Mouse (Mus musculus) 3T3-L1 (cell line): Measurements from ENCODE around the gene Fhl3.
A peak's percentile ranks its signal among the peaks of the same experiment; 100 is the strongest.
"Not testable (repeated sequence)": the region's sequence is repeated elsewhere in the genome, so short reads cannot be mapped to it uniquely, and the experiment has no call there.

Source experiments
- DNase-seq: peaks from one replicate; pipeline ENCODE4 v3.0.0-alpha.2; 2015; ENCODE audit warnings: low read depth, low spot score

Gene Fhl3

GRCm38 (mm10) chr4:124708518-124709477, 8.3 kb downstream of the Fhl3 start:
- peak; percentile 97 for DNase-seq

GRCm38 (mm10) chr4:124709961-124710446, 9.5 kb downstream of the Fhl3 start:
- no peak for DNase-seq

- DNase-seq = peak; percentile 76
These were observed 10.3 kb downstream of the Fhl3 start for GRCm38 (mm10) chr4:124710776-124711291.

GRCm38 (mm10) chr4:124712618-124713017, 12.1 kb downstream of the Fhl3 start:
- no peak for DNase-seq

- DNase-seq = not testable (repeated sequence)
These were observed 13.3 kb downstream of the Fhl3 start for GRCm38 (mm10) chr4:124713850-124714249.

- peak; percentile 95 for DNase-seq
These were observed 14.3 kb downstream of the Fhl3 start, which contains the start of gene Sf3a3 for GRCm38 (mm10) chr4:124714545-124715481. Sf3a3 (plus strand) TSS chr4:124714776.

DNA sequence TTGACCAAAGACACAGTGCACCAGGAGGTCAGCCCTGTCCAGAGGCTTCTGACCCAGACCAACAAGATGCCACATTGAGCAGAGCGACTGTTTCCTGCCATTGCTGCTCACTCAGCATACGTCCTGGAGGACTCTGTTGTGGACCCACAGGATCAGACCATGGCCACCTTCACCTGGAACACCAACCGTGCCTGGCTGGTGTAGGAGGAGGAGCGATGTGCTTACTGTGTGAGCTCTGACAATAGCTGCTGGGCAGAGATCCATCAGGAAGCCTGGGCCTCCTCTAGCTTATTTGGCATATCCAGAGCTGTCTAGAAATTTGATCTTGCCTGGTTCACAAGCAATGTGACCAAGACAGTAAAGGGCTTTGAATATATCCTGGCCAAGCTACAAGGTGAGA, 18.6 kb downstream of the Fhl3 start:
- DNase-seq = no peak

GRCm38 (mm10) chr4:124726121-124726520, 25.6 kb downstream of the Fhl3 start:
- no peak for DNase-seq

DNA sequence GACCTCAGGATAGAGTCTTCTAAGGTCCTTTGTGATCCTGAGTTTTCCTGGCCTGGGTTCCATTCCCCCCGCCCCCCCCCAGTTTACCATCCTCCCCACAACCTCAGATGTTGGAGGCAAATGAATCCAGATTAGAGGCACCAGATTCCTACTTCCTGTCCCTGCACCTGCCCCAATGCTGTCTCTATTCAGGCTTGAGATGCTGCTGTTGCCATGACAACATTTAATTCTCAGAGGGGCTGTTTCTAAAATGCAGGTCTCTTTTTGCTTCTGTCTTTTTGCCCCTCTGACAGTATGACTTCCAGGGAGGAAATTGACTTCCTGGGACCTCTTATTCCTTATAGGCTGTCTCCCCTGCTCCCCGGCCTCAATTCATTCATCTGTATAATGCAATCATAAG, 36.5 kb downstream of the Fhl3 start:
- no peak for DNase-seq

DNA sequence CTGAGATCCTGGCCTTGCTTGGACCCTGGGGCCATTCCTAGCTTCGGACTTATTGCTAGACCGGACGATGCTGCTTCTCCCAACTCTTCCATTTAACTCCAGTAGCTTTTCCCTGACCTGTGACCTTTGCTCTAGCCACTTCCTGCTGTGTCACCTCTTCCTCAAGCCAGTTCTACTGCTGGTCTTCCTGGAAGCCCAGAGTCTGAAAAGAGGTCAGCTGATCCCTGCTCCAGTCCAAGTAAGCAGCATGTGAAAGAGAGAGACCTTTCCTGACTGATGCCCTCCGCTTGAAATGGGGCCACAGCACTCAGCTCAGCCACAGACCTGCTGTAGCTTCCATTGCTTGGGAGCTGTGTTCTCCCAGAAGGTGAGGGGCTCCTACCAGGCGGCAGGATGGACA, 37.0 kb downstream of the Fhl3 start:
- peak; percentile 23 for DNase-seq

DNA sequence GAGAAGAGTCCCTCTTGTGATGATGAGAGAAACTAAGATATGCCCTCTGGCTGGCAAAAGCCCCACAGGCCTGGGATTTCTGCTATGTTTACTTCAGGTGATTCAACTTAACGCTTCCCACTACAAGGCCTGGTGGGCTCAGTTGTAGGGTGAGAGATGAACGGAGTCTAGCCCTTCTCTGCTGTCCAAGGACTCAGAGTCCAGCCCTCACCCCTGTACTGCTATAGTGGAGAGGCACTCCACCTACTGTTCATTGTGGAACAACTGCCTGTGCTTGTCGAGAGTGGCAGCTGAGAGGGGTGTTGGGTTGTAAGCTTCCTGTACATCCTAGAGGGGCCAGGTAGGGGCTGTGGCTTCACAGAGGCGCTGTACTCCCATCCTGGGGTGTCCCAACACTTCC, 37.5 kb downstream of the Fhl3 start:
- no peak for DNase-seq

GRCm38 (mm10) chr4:124738783-124739182, 38.3 kb downstream of the Fhl3 start:
- no peak for DNase-seq

DNA sequence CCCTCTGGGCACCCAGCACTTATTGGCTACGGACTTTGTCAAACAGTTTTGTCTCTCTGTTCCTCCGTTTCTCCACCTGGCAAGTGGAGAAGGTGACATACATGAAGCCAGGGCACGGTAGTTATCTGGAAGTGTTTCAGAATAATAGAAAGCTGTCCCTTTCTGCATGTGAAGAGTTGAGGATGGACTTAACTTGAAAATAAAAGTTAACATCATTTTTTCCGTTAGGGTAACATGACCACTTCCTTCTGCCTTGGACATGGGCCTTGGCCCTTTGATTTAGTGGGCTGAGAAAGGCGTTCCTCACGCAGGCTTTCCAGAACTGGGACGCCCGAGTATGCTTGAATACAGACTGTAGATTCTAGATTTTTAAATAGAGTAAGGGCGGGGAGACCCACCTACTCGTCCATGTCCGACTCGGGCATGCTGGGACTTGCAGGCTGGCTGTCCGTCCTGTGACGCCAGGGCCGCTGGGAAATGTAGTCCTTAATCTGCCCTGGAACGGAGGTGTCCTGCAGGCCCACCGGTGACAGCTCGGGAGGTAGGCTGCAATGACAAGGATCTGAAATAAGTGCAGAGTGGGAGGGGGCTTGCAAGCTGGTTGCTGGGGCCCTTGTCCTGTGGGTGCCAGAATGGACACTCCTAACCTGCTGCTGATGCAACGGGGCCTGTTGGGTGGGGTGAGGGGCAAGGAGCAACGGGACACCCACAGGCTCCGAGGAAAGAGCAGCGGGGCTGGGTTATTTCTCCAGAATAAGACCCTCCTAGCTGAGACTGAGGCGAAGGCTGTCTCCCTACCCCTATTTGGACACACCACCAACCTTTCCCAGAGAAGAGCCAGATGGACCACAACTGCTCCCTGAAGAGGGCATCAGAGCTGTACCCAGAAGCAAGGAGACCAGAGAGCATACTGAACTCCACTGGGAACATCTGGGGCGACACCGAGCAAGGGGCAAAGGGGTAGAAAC, 41.2 kb downstream of the Fhl3 start, which contains the start of gene Inpp5b:
Gene Inpp5b, plus strand, starts transcription at position 475 of the 968 bp plus-strand sequence.
- DNase-seq = peak; percentile 76

DNA sequence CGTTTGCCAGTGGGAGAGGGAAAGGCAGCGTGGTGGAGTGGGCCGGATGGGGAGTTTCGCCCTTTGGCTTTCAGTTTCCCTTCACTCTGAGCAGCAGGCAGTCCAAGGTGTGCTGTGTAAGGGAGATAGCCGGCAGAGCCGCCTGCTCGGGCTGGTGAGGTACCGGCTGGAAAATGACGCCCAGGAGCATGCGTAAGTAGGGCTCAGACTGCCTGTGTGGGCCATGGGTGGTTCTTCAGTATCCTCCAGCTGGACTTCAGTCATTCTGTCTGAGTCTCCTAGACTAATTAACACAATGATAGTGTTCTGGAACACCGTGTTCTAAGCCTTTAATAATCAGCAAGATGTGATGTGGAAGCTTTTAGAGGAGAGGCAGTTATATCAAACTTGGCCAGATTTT, 42.3 kb downstream of the Fhl3 start:
- no peak for DNase-seq

GRCm38 (mm10) chr4:124746577-124746976, 46.1 kb downstream of the Fhl3 start:
- no peak for DNase-seq

GRCm38 (mm10) chr4:124747851-124748250, 47.4 kb downstream of the Fhl3 start:
- no peak for DNase-seq

DNA sequence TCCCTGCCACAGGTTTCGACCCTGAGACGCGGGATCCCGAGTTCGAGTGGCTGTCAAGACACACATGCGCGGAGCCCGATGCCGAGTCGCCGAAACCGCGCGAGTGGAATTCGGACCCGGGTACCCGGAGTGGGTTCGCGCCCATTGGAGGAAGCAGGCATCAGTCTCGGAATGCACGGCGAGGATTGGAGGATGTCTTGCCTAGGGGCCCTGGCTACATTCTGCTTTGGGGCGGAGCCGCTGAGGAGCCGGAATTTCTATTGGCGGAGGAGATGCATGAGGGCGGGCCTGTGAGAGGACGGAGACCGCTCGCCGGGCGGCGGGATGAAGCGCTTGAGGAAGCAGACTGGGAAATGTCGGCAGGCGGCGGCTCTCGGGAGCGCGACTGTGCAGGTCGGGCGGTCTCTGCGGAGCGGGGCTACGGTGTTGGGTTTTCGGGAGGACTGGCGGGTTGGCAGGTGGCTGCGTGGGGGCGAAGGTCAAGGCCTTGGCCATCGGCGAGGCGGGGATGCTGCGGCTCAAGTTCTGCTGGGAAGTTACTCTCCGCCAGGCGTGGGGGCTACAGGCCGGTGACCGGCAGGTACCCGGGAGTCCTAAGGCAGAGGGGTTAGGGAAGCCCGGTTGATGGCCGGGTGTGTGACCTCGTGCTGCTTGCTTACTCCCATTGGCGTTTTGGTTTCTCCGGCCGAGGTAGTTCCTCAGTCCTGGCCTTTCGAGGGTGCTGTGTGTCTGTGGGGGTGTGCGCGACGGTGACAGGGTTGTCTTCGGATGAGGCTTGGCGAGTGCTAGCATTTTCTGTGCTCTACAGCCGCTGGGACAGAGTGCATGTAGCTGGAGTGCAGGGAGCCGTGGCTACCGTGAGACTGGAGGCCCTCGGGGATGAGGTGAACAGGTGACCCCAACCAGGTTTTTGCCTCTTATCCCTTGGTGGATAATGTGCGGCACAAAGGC, 51.1 kb downstream of the Fhl3 start:
- DNase-seq = peak; percentile 97

- peak; percentile 45 for DNase-seq
These were observed 52.0 kb downstream of the Fhl3 start for GRCm38 (mm10) chr4:124752281-124753199.
